Mouse (Mus musculus) liver, embryonic 14.5 days (tissue): ENCODE data around the gene Klk1b3. TPM values are rescaled to one million over a fixed set of nuclear protein-coding genes. Genes with fewer than 3 reads are reported as not detected.
"Not testable (repeated sequence)": the region's sequence is repeated elsewhere in the genome, so short reads cannot be mapped to it uniquely, and the experiment has no call there.

ENCODE experiments used
- ATAC-seq: fragments of 200-750 bp; cut with Nextera tagmentation; 2 replicates; pipeline ENCODE4 v1.8.0; 2017; ENCODE audit warnings: moderate number of reproducible peaks, mild to moderate bottlenecking, moderate library complexity; ENCODE audit not compliant: insufficient read depth
- DNase-seq, 3 experiments: peaks; one replicate each; pipeline ENCODE4 v3.0.0-alpha.2; 2012 to 2013; ENCODE audit warnings: low read depth in 3 of 3, low spot score in 3 of 3
- H3K27ac ChIP-seq: fragments of 300-500 bp; sonication (generic); 2 replicates; pipeline ENCODE4 v1.5.1; 2014; ENCODE audit warnings: moderate library complexity, mild to moderate bottlenecking, control low read depth, inconsistent platforms
- H3K27me3 ChIP-seq: fragments of 300-500 bp; sonication (generic); 2 replicates; pipeline ENCODE4 v1.6.1; 2014; ENCODE audit warnings: mild to moderate bottlenecking, low read length, moderate library complexity; ENCODE audit not compliant: control insufficient read depth, insufficient read depth
- H3K36me3 ChIP-seq: fragments of 300-500 bp; sonication (generic); replicated peaks from 2 replicates; pipeline ENCODE4 v1.6.1; 2014; ENCODE audit warnings: low read depth; ENCODE audit not compliant: control insufficient read depth, insufficient read depth
- H3K4me1 ChIP-seq, 2 experiments: fragments of 200-500 bp in 1 of 2; fragments of 300-500 bp in 1 of 2; sonication (generic) in 1 of 2; replicated peaks; 2 replicates each; pipeline ENCODE4 v1.6.1; 2012 to 2014; ENCODE audit warnings: antibody characterized with exemption in 1 of 2, inconsistent platforms in 1 of 2, low read length in 1 of 2; ENCODE audit not compliant: control insufficient read depth in 2 of 2, insufficient read depth in 2 of 2
- H3K4me2 ChIP-seq: fragments of 300-500 bp; sonication (generic); 2 replicates; pipeline ENCODE4 v1.6.1; 2014; ENCODE audit warnings: low read depth, mild to moderate bottlenecking, control low read depth, moderate library complexity
- H3K4me3 ChIP-seq, 2 experiments: fragments of 200-500 bp in 1 of 2; fragments of 300-500 bp in 1 of 2; sonication (generic) in 1 of 2; 2 replicates each; pipeline ENCODE4 v1.5.1; 2012 to 2014; ENCODE audit warnings: low read depth in 2 of 2, low read length in 2 of 2, mild to moderate bottlenecking in 2 of 2, control low read depth in 1 of 2, inconsistent platforms in 1 of 2, moderate library complexity in 1 of 2; ENCODE audit not compliant: insufficient read depth in 1 of 2
- H3K9ac ChIP-seq: fragments of 300-500 bp; sonication (generic); replicated peaks from 2 replicates; pipeline ENCODE4 v1.6.1; 2014; ENCODE audit warnings: mild to moderate bottlenecking, control low read depth, moderate library complexity
- H3K9me3 ChIP-seq: fragments of 300-500 bp; sonication (generic); 2 replicates; pipeline ENCODE4 v1.6.1; 2016; ENCODE audit warnings: low read length, mixed read lengths; ENCODE audit not compliant: control insufficient read depth
- CTCF ChIP-seq: IDR thresholded peaks from 2 replicates; pipeline ENCODE4 v1.5.1; 2016; ENCODE audit warnings: antibody characterized with exemption, low read depth, control low read depth
- EP300 ChIP-seq: IDR thresholded peaks from 2 replicates; pipeline ENCODE4 v1.6.1; 2016; ENCODE audit warnings: antibody characterized with exemption, low read depth
- WGBS: fragments of 180-500 bp; shearing (Covaris S2); extraction: QIAGEN DNeasy Blood & Tissue Kit; methylation state at CpG from one replicate; pipeline ENCODE4 v1.1.7; 2014; ENCODE audit not compliant: insufficient replicate concordance; 5-methylcytosine and 5-hydroxymethylcytosine counted together
- polyA plus RNA-seq, 2 experiments: library from polyadenylated mRNA; depleted of rRNA in 1 of 2; stranded (reverse) in 1 of 2; unstranded in 1 of 2; fragments of >200 nt; fragmentation: Nextera tagmentation in 1 of 2; extraction: Ambion mirVana in 1 of 2; gene quantifications; 2 replicates each; pipeline versions ENCODE4 v1.2.1 to v1.2.3; 2012 to 2014

Gene Klk1b3
- polyA plus RNA-seq, 2 experiments, result not detected

DNA sequence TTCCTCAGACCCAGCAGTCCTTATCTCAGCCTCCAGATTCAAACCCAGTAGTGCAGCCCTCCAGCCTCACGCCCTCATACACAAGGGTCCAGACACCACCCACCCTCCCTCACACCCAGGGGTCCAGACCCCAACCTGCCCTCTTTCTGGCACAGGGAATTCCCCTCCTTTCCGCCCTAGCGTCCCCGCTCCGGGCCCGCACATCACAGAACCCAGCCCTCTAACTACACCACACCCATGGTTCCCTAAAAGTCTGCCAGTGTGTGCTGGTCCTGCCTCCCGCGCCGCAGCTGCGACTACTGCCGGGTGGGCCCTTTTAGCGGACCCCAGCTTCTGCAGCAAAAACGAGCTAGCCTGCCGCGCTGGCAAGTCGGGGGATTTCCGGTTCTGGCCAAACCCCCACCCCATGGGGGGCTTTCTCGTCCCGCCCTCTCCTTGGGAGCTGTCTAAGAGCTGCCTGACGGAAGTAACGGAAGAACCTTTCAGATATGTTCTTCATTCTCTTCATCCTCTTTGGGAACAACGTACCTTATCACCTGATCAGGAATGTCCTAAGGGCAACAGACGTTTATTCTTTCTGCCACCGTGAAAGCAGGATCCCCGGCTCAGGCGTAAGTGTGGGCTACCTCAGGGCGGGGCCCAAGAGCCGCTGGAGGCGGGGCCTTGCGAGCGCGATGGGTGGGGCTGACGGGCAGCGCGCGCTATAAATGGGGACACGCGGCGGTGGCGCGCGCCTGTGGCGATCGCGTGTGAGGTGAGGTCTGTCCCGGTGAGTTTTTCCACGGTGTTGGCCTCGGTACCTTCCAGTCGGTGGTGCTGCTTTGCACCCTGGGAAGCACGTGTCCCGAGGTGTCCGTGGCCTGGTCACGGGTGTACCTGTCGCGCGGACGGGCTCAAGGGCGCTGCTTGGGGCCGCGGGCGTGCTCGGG lies 48.3 kb downstream of the Klk1b3 start, which contains the start of the genes 1700028J19Rik and 2410002F23Rik:
Gene 1700028J19Rik (minus strand): TSS at position 641 of the 929 bp plus-strand sequence.
Gene 2410002F23Rik (plus strand): TSS at position 668 of the 929 bp plus-strand sequence.
- DNase-seq, result peak; percentile 65 to 72 (median 67)
- WGBS, result under 1% methylated on average over 62 of the region's 62 CpGs
- peak within 1 kb of the TSS; percentile 92 for H3K9ac ChIP-seq
- peak within 1 kb of the TSS; percentile 88 for H3K4me2 ChIP-seq
- H3K4me1 ChIP-seq, result peaks cover 4 to 11% of the 10 kb centered on the region in 2 experiments
- peak within 1 kb of the TSS; percentile 85 to 89 for H3K4me3 ChIP-seq
- peak; percentile 89 for ATAC-seq
- peaks cover 28% of the 10 kb centered on the region for H3K36me3 ChIP-seq
- peak within 1 kb of the TSS; percentile 63 for H3K27ac ChIP-seq
- no peaks in the 10 kb centered on the region for H3K9me3 ChIP-seq
- peak; percentile 20 for TF ChIP-seq CTCF
- TF ChIP-seq EP300, result peak; percentile 79
- no peaks in the 10 kb centered on the region for H3K27me3 ChIP-seq

DNA sequence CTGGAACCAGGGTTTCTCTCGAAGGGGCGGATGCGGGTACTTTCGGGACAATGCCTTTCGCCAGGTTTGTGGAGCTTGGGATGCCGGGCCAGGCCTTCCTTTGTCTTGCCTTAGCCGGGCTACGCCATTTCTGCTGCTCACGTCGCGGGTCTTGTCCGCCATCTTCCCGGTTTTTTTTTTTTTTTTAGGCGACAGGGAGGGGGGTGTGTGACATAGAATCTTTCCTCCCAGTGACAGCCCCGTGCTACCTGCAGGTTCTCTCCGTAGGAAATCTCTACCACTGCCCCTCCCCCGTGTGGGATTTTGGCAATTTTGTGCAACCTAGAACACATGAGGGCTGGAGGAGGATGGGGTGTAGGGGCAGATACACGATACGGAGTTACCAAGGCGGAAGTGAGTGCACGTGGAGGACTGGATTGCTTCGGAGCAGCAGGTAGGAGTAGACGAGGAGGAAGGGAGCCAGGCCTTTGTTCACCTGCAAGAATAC lies 49.0 kb downstream of the Klk1b3 start:
- H3K4me2 ChIP-seq, result peak overlapping the region; percentile 88
- H3K4me3 ChIP-seq, result peak overlapping the region; percentile 85 to 89
- H3K9ac ChIP-seq, result peak overlapping the region; percentile 61
- no peaks in the 10 kb centered on the region for H3K9me3 ChIP-seq
- no peak overlapping the region for H3K27ac ChIP-seq
- under 1% methylated on average over 23 of the region's 23 CpGs for WGBS
- DNase-seq, result peak; percentile 20 to 45 (median 32)
- TF ChIP-seq CTCF, result no peak
- TF ChIP-seq EP300, result no peak
- no peaks in the 10 kb centered on the region for H3K27me3 ChIP-seq
- ATAC-seq, result 0 out of 2 replicates have a peak, but pooled peaks have one; percentile 1
- peaks cover 28% of the 10 kb centered on the region for H3K36me3 ChIP-seq
- H3K4me1 ChIP-seq, result peaks cover 4 to 11% of the 10 kb centered on the region in 2 experiments

- H3K9me3 ChIP-seq, result no peaks in the 10 kb centered on the region
- peak overlapping the region; percentile 35 to 89 for H3K4me3 ChIP-seq
- WGBS, result 88% methylated on average over 2 of the region's 2 CpGs
- H3K9ac ChIP-seq, result peak overlapping the region; percentile 2
- H3K4me2 ChIP-seq, result peak overlapping the region; percentile 88
- ATAC-seq (no peak), DNase-seq (no peak)
- peaks cover 37% of the 10 kb centered on the region for H3K36me3 ChIP-seq
- H3K27me3 ChIP-seq, result no peaks in the 10 kb centered on the region
- TF ChIP-seq CTCF, result no peak
- no peak for TF ChIP-seq EP300
- H3K4me1 ChIP-seq, result peaks cover 4 to 11% of the 10 kb centered on the region in 2 experiments
- no peak overlapping the region for H3K27ac ChIP-seq
Observed at GRCm38 (mm10) chr7:44247971-44248370, 50.0 kb downstream of the Klk1b3 start.

DNA sequence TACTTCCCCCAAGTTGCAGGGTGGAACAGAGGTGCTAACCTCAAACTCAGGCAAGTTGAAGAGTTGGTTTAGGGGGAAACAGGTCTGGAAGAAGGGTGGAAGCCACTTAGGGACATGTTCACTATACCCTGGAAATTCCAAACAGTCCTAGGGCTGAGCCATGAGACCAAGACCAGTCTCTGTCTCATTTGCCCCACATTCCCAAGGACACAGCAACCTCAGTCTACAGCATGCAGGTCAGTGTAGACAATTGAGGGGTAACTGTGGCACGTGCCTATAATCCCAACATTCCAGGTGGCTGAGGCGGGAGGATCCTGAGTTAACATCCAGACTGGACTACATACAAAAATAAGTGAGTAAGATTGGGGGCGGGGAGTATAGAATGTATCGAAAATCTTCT lies 51.3 kb downstream of the Klk1b3 start:
- peaks cover 4 to 11% of the 10 kb centered on the region in 2 experiments for H3K4me1 ChIP-seq

DNA sequence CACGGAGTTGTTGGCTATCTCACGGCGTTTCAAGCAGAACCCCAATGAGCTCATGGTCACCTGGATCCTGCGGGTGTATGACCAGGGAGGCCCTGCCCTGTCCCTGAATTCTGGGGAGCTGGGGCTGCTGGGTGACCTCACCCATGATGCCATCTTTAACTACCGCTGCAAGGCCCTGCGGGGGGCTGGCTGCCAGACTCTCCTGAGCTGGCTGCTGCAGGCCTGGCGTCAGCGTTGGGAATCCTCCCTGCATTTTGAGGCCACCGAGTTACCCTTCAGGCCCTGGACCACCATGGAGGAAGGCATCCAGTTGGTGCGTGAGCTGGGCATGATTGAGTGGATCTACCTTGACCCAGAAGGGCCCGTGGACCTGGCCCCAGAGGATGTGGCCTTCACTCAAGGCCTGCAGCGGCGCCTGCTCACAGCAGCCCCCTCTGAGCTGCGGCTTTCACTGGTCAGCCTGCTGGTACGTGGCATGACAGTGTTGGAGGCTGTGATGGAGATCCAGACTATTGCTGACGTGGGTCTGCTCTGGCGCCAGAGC lies 52.8 kb downstream of the Klk1b3 start:
- not testable (repeated sequence) for H3K9me3 ChIP-seq, ATAC-seq, H3K27ac ChIP-seq, H3K9ac ChIP-seq, H3K4me3 ChIP-seq, H3K4me1 ChIP-seq, H3K4me2 ChIP-seq, H3K27me3 ChIP-seq, DNase-seq
- H3K36me3 ChIP-seq, result peaks cover 38% of the 10 kb centered on the region
- 83% methylated on average over 17 of the region's 17 CpGs for WGBS

More for the DNA sequence above, 51.3 kb downstream of the Klk1b3 start:
- no peak overlapping the region for H3K9ac ChIP-seq
- ATAC-seq (no peak), DNase-seq (no peak)
- H3K27ac ChIP-seq, result no peak overlapping the region
- no peak for TF ChIP-seq CTCF
- TF ChIP-seq EP300, result no peak
- peaks cover 38% of the 10 kb centered on the region for H3K36me3 ChIP-seq
- WGBS, result 75% methylated on average over 4 of the region's 4 CpGs
- no peak overlapping the region for H3K4me3 ChIP-seq
- H3K27me3 ChIP-seq, result no peaks in the 10 kb centered on the region
- no peak overlapping the region; the same call in 1 of the 2 replicates for H3K4me2 ChIP-seq
- H3K9me3 ChIP-seq, result no peaks in the 10 kb centered on the region

Other genes with a start within 250 kb of the Klk1b3 start
- not detected in 2 replicates for gene Klk1b8, start 247.5 kb upstream of the Klk1b3 start, polyA plus RNA-seq (2012; rRNA removed)
- not detected in 2 replicates for gene Klk1b8, start 247.5 kb upstream of the Klk1b3 start, polyA plus RNA-seq (2014; fragmentation: Nextera tagmentation; extraction: Ambion mirVana)
- not detected in 2 replicates for gene Klk1b1, start 231.4 kb upstream of the Klk1b3 start, polyA plus RNA-seq (2012; rRNA removed)
- not detected in 2 replicates for gene Klk1b1, start 231.4 kb upstream of the Klk1b3 start, polyA plus RNA-seq (2014; fragmentation: Nextera tagmentation; extraction: Ambion mirVana)
- not detected in 2 replicates for gene Klk1b9, start 222.1 kb upstream of the Klk1b3 start, polyA plus RNA-seq (2012; rRNA removed)
- not detected in 2 replicates for gene Klk1b9, start 222.1 kb upstream of the Klk1b3 start, polyA plus RNA-seq (2014; fragmentation: Nextera tagmentation; extraction: Ambion mirVana)
- not detected in 2 replicates for gene Klk1b11, start 202.3 kb upstream of the Klk1b3 start, polyA plus RNA-seq (2012; rRNA removed)
- gene Klk1b11, start 202.3 kb upstream of the Klk1b3 start, polyA plus RNA-seq (2014; fragmentation: Nextera tagmentation; extraction: Ambion mirVana), result not detected in 2 replicates
- gene Klk1b26, start 186.0 kb upstream of the Klk1b3 start, polyA plus RNA-seq (2012; rRNA removed), result not detected in 2 replicates
- gene Klk1b26, start 186.0 kb upstream of the Klk1b3 start, polyA plus RNA-seq (2014; fragmentation: Nextera tagmentation; extraction: Ambion mirVana), result not detected in 2 replicates
- 0.03 TPM in 1 of 2 replicates, not detected in the other for gene Klk1b27, start 145.9 kb upstream of the Klk1b3 start, polyA plus RNA-seq (2012; rRNA removed)
- gene Klk1b27, start 145.9 kb upstream of the Klk1b3 start, polyA plus RNA-seq (2014; fragmentation: Nextera tagmentation; extraction: Ambion mirVana), result not detected in 2 replicates
- not detected in 2 replicates for gene Klk1b21, start 95.9 kb upstream of the Klk1b3 start, polyA plus RNA-seq (2012; rRNA removed)
- gene Klk1b21, start 95.9 kb upstream of the Klk1b3 start, polyA plus RNA-seq (2014; fragmentation: Nextera tagmentation; extraction: Ambion mirVana), result not detected in 2 replicates
- gene Klk1b22, start 85.5 kb upstream of the Klk1b3 start, polyA plus RNA-seq (2012; rRNA removed), result not detected in 2 replicates
- not detected in 2 replicates for gene Klk1b22, start 85.5 kb upstream of the Klk1b3 start, polyA plus RNA-seq (2014; fragmentation: Nextera tagmentation; extraction: Ambion mirVana)
- not detected in 2 replicates for gene Klk1b16, start 61.4 kb upstream of the Klk1b3 start, polyA plus RNA-seq (2012; rRNA removed)
- gene Klk1b16, start 61.4 kb upstream of the Klk1b3 start, polyA plus RNA-seq (2014; fragmentation: Nextera tagmentation; extraction: Ambion mirVana), result not detected in 2 replicates
- 0.08 TPM in 1 of 2 replicates, not detected in the other for gene Klk1b24, start 10.0 kb upstream of the Klk1b3 start, polyA plus RNA-seq (2012; rRNA removed)
- gene Klk1b24, start 10.0 kb upstream of the Klk1b3 start, polyA plus RNA-seq (2014; fragmentation: Nextera tagmentation; extraction: Ambion mirVana), result not detected in 2 replicates
- 0.05 and 0.06 TPM in 2 replicates for gene Klk1b4, start 9.2 kb downstream of the Klk1b3 start, polyA plus RNA-seq (2012; rRNA removed)
- not detected in 2 replicates for gene Klk1b4, start 9.2 kb downstream of the Klk1b3 start, polyA plus RNA-seq (2014; fragmentation: Nextera tagmentation; extraction: Ambion mirVana)
- gene Klk1b5, start 17.8 kb downstream of the Klk1b3 start, polyA plus RNA-seq (2012; rRNA removed), result not detected in 2 replicates
- gene Klk1b5, start 17.8 kb downstream of the Klk1b3 start, polyA plus RNA-seq (2014; fragmentation: Nextera tagmentation; extraction: Ambion mirVana), result not detected in 2 replicates
- not detected in 2 replicates for gene Klk1, start 27.2 kb downstream of the Klk1b3 start, polyA plus RNA-seq (2012; rRNA removed)
- not detected in 2 replicates for gene Klk1, start 27.2 kb downstream of the Klk1b3 start, polyA plus RNA-seq (2014; fragmentation: Nextera tagmentation; extraction: Ambion mirVana)
- not detected in 2 replicates for gene Gm36864, start 38.0 kb downstream of the Klk1b3 start, polyA plus RNA-seq (2012; rRNA removed)
- not detected in 2 replicates for gene Gm36864, start 38.0 kb downstream of the Klk1b3 start, polyA plus RNA-seq (2014; fragmentation: Nextera tagmentation; extraction: Ambion mirVana)
- 0.97 and 1.3 TPM in 2 replicates for gene 1700028J19Rik, start 48.5 kb downstream of the Klk1b3 start, polyA plus RNA-seq (2012; rRNA removed)
- 1.3 and 1.5 TPM in 2 replicates for gene 1700028J19Rik, start 48.5 kb downstream of the Klk1b3 start, polyA plus RNA-seq (2014; fragmentation: Nextera tagmentation; extraction: Ambion mirVana)
- gene 2410002F23Rik, start 48.5 kb downstream of the Klk1b3 start, polyA plus RNA-seq (2012; rRNA removed), result 43.8 and 47.9 TPM in 2 replicates
- 20.0 and 21.8 TPM in 2 replicates for gene 2410002F23Rik, start 48.5 kb downstream of the Klk1b3 start, polyA plus RNA-seq (2014; fragmentation: Nextera tagmentation; extraction: Ambion mirVana)
- gene Acp4, start 59.2 kb downstream of the Klk1b3 start, polyA plus RNA-seq (2012; rRNA removed), result not detected in 2 replicates
- gene Acp4, start 59.2 kb downstream of the Klk1b3 start, polyA plus RNA-seq (2014; fragmentation: Nextera tagmentation; extraction: Ambion mirVana), result not detected in 2 replicates
- not detected in 2 replicates for gene Gm15517, start 63.3 kb downstream of the Klk1b3 start, polyA plus RNA-seq (2012; rRNA removed)
- gene Gm15517, start 63.3 kb downstream of the Klk1b3 start, polyA plus RNA-seq (2014; fragmentation: Nextera tagmentation; extraction: Ambion mirVana), result not detected in 2 replicates
- gene Clec11a, start 108.7 kb downstream of the Klk1b3 start, polyA plus RNA-seq (2012; rRNA removed), result 0.34 and 0.38 TPM in 2 replicates
- 0.33 and 0.51 TPM in 2 replicates for gene Clec11a, start 108.7 kb downstream of the Klk1b3 start, polyA plus RNA-seq (2014; fragmentation: Nextera tagmentation; extraction: Ambion mirVana)
- 0.04 and 0.06 TPM in 2 replicates for gene Shank1, start 112.1 kb downstream of the Klk1b3 start, polyA plus RNA-seq (2012; rRNA removed)
- gene Shank1, start 112.1 kb downstream of the Klk1b3 start, polyA plus RNA-seq (2014; fragmentation: Nextera tagmentation; extraction: Ambion mirVana), result 0.05 TPM in 1 of 2 replicates, not detected in the other
- 0.02 and 0.06 TPM in 2 replicates for gene Syt3, start 185.9 kb downstream of the Klk1b3 start, polyA plus RNA-seq (2012; rRNA removed)
- 0.14 TPM in 1 of 2 replicates, not detected in the other for gene Syt3, start 185.9 kb downstream of the Klk1b3 start, polyA plus RNA-seq (2014; fragmentation: Nextera tagmentation; extraction: Ambion mirVana)
- gene 1700008O03Rik, start 187.6 kb downstream of the Klk1b3 start, polyA plus RNA-seq (2012; rRNA removed), result 0.06 and 0.12 TPM in 2 replicates
- not detected in 2 replicates for gene 1700008O03Rik, start 187.6 kb downstream of the Klk1b3 start, polyA plus RNA-seq (2014; fragmentation: Nextera tagmentation; extraction: Ambion mirVana)
- 0.02 and 0.30 TPM in 2 replicates for gene Lrrc4b, start 230.8 kb downstream of the Klk1b3 start, polyA plus RNA-seq (2012; rRNA removed)
- not detected in 2 replicates for gene Lrrc4b, start 230.8 kb downstream of the Klk1b3 start, polyA plus RNA-seq (2014; fragmentation: Nextera tagmentation; extraction: Ambion mirVana)